Mouse (Mus musculus) gastrocnemius, postnatal 4 days (tissue): Measurements from ENCODE around the gene Emc3. TPM values are rescaled to one million over a fixed set of nuclear protein-coding genes. Genes with fewer than 3 reads are reported as not detected.

Experiments
- DNase-seq, 2 experiments: peaks; one replicate each; pipeline ENCODE4 v3.0.0; 2021 to 2022; ENCODE audit warnings: low spot score in 2 of 2, mixed read lengths in 2 of 2
- long read RNA-seq, 2 experiments: library from polyadenylated mRNA; stranded (forward); transcript quantifications; one replicate each; pipeline ENCODE4 v2.0.0; 2021
- total RNA-seq, 2 experiments: library from RNA; stranded (reverse); gene quantifications; 2 replicates each; pipeline ENCODE4 v1.2.3; 2021

Gene Emc3
- 10 to 100 TPM; 50.9 to 54.5 TPM for total RNA-seq
- long read RNA-seq, experiment 1, transcript Emc3-201 (8 exons, 1,985 nt) = major isoform, 106 of 114 reads
- long read RNA-seq, experiment 1, partial matches to known transcripts = 3 of 114 reads
- long read RNA-seq, experiment 1, other reads (novel, unspliced or antisense) = 4 of 114 reads
- long read RNA-seq, experiment 2, transcript Emc3-201 (8 exons, 1,985 nt) = major isoform, 112 of 120 reads
- long read RNA-seq, experiment 2, partial matches to known transcripts = 1 of 120 reads
- long read RNA-seq, experiment 2, other reads (novel, unspliced or antisense) = 5 of 120 reads

DNA sequence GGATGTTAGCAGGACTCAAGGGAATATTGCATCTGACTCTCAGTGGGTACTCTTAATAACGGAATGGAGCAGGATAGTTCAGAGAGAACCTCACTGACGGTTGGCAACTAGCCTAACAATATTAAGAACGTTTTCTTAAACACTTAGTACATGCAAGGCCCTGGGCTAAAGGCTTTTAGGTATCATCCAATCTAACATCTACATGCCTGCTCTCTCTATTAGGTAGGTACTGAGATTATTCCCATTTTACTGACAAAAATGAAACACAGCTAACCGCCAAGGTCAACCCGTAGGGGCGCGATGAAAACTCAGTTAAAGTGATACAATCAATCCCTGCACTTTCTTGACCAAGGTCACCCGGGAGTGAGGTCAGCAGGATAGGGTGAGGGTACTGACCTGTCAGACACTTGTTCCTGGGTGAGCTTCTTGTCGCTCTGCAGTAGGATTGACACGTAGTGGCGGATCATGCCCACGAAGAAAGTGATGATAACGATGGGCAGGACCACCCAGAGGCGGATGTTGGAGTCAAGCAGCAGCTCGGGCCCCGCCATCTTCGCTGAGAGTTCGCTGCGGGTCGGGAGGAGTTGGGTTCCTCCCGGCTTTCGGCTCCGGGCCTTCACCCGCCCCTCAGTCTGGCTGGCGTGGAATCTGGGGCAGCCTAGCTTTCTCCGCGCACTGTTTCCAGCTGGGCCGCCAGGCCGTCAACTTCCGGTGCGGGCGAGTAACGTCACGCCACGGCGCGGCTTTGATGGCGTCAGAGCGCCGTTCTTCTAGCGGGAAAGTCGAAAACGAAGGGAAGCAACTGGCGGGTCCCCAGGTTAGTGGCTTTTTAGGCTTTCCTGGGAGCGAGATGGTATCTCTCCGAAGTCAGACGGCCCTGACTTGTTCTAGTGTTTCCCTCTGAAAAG lies at the start of gene Emc3, which contains the start of gene Fancd2:
Gene Emc3, minus strand, starts transcription at position 721 of the 908 bp plus-strand sequence.
Gene Fancd2, plus strand, starts transcription at position 751 of the 908 bp plus-strand sequence.
- peak; percentile 91 to 93 for DNase-seq

- no peak for DNase-seq
Observed at GRCm38 (mm10) chr6:113579306-113579705, 47.9 kb upstream of the Emc3 start.

GRCm38 (mm10) chr6:113576044-113576443 lies 44.6 kb upstream of the Emc3 start:
- no peak for DNase-seq

DNA sequence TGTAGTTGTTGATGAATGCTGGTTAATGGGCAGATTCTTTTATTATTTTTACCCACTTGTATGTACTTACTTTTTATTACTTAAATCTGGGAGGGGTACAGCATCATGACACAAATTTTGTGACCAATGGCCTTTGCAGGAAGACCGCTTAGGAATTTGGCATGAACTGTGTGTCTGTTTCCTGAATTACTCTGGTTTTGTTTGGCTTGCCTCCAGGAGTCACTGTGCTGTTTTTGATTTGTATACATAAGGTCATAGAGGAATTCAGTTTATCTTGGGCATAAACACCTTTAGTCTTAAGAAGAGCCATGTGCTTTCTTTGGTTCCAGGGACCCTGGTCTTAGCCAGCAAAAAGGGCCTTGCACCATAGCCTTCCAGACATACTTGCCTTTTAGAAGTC lies 33.1 kb upstream of the Emc3 start:
- no peak for DNase-seq

DNA sequence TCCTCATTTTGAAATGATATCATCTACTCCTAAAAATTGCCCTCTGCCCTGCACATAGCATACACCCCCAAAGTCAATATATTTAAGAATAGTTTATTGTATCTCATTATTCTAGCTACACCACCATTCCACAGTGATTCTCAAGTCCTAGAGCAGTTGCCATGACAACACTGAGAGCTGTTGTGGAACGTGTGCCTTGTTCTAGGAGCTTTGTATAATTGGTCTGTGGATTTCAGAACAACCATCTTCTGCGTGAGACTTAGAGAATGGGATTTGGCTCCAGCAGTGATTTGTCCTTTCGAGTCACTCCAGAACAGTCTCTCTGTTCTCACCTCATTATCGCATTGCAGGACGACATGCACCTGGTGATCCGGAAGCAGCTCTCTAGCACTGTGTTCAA lies 28.3 kb upstream of the Emc3 start:
- DNase-seq = no peak

GRCm38 (mm10) chr6:113543906-113544481 lies 12.5 kb upstream of the Emc3 start:
- DNase-seq = no peak

DNA sequence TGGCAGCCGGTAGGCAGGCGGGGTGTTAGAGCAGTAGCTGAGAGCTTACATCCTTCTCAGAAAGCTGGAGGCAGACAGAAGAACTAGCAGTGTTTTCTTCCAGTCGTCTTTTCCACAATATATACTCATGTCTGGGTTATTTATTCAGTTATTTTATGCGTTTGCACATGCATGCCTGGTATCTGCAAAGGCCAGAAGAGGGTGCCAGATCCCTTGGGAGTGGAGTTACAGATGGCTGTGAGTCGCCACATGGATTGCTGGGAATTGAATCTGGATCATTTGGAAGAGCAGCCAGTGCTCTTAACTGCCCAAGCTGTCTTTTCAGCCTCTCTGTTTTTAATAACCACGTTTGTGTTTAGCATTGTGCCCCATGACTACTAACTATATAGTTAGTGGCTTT lies 10.2 kb upstream of the Emc3 start:
- DNase-seq = no peak

GRCm38 (mm10) chr6:113534886-113535285 lies 3.4 kb upstream of the Emc3 start:
- DNase-seq = no peak

DNA sequence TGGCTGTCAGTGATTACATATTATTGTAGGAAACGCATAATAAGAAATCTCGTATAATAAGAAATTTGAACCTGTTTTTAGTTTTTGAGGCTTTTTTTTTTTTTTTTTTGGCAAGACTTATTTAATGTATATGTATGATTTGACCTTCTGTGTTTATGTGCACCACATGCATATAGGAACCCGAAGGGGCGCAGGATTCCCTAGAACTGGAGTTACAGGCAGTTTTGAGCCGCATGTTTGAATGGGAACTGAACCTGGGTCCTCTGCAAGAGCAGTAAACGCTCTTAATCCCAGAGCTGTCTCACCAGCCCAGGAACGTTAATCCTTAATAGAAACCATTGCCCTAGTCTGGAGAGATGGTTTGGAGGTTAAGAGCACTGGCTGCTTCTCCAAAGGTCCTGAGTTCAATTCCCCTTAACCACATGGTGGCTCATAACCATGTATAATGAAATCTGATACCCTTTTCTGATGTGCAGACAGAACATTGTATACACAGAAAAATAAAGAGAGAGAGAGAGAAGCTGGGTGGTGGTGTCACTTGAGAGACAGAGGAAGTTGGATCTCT lies 470 bp upstream of the Emc3 start:
- DNase-seq = no peak

DNA sequence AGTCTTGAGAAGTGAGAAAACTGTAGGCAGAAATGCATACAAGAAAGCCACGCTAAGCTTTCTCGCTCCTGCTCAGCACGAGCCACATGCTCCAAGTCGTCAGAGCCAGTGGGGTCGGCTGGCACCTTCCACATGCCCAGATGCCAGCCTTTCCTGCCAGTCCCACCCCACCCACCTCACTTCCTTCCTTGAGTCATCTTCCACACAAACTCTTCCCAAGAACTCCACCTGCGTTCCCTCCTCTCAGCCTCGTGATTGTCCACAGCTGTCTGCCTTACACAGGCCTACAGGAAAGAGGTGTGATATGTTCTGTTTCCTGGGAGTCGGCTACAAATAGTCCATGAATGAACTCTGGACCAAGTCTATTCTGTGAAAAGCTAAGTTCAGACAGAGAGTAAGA lies 8.0 kb downstream of the Emc3 start:
- no peak for DNase-seq

DNA sequence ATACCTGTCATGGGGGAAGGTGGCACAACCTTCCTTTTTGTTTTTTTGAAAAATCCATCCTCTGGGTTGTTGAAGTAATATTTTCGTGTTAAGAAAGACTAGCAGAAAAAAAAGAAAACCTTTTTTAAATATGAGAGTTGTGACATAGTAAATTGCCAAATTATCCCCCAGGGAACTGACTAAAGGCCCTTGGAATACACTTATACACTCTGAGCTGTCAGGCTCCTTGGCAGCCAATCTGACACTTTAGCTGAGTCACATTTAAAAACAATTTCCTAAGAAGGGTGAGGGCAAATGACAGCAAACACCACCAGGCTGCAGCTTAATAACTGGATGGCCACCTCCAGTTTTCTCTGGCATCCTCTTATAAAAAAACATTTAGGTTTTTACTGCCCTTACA lies 9.1 kb downstream of the Emc3 start:
- no peak for DNase-seq

GRCm38 (mm10) chr6:113517434-113518080 lies 13.9 kb downstream of the Emc3 start:
- DNase-seq = no peak

DNA sequence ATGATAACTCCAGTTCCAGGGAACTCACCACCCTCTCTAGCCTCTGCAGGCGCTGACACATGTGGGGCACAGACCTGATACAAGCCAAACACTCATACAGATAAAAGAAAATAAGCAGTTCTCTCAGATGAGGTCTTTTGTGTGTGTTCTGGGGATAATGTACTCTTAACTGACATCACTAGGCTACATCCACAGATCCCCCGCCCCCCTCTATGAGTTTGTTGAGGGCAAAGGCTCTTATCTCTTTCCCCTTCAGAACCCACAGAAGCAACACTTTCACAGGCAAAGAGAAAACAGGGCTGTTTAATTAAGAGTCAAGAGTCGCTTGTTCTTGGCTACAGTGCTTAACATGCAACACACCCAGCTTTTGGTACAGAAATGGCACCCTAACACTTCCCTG lies 16.9 kb downstream of the Emc3 start:
- DNase-seq = no peak

DNA sequence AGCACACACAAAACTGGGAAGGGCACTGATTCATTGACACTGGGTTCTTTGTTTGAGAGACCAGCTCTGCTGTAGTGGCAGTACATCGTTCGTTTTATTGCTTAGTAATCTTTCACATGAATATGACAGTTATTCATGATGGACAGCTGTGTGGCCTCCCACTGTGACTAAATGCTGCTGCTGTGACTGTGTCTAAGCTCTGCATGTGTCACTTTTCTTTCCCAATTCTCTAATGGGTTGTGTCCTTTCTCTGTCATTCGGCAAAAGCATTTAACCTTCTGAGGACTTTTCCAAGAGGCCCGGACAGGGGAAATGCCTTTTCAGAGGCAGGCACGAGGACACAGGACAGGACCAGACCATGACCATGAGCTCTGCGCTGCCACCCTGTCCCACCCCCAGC lies 17.5 kb downstream of the Emc3 start:
- no peak for DNase-seq

DNA sequence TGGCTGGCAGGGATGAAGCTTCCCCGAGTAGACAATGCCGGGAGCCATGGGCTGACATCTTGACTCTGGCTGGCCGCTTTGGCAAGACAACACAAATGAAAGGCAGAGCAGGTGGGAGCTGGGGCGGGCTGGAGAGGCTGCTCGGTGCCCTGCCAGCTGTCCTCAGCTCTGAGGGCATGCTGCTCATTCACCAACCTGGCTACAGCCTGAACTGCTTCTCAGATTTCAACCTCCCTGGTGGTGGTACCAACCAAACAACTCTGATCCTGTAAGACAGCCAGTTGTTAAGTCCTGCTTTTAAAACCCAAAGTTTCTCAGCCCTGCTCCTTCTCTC lies 22.5 kb downstream of the Emc3 start:
- no peak for DNase-seq

GRCm38 (mm10) chr6:113508272-113508946 lies 23.0 kb downstream of the Emc3 start:
- DNase-seq = peak in 1 of 2 experiments; percentile 51

GRCm38 (mm10) chr6:113507130-113507529 lies 24.3 kb downstream of the Emc3 start:
- no peak for DNase-seq

GRCm38 (mm10) chr6:113505689-113506088 lies 25.8 kb downstream of the Emc3 start:
- no peak for DNase-seq

DNA sequence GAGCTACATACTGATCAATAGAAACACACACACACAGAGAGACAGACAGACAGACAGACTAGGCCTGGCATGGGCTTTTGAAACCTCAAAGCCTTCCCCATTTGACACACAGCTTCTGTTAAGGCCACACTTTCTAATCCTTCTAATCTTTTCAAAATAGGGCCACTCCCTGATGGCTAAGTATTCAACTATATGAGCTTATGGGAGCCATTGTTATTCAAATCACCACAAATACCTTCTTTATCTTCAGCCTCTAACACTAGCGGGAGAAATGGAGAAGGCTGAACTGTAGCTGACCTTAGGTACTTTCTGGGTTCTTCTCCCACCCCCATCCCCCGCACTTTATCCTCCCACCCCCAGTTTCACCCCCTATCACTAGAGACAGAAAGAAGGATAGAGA lies 28.7 kb downstream of the Emc3 start:
- DNase-seq = no peak

- DNase-seq = no peak
Observed at GRCm38 (mm10) chr6:113501388-113502084, 29.9 kb downstream of the Emc3 start, which contains the start of gene Prrt3. TSS of gene Prrt3 (minus strand) at chr6:113501931.
